Comparison of ENCODE assay signal across 9 mouse cellular contexts in the genomic region with DNA sequence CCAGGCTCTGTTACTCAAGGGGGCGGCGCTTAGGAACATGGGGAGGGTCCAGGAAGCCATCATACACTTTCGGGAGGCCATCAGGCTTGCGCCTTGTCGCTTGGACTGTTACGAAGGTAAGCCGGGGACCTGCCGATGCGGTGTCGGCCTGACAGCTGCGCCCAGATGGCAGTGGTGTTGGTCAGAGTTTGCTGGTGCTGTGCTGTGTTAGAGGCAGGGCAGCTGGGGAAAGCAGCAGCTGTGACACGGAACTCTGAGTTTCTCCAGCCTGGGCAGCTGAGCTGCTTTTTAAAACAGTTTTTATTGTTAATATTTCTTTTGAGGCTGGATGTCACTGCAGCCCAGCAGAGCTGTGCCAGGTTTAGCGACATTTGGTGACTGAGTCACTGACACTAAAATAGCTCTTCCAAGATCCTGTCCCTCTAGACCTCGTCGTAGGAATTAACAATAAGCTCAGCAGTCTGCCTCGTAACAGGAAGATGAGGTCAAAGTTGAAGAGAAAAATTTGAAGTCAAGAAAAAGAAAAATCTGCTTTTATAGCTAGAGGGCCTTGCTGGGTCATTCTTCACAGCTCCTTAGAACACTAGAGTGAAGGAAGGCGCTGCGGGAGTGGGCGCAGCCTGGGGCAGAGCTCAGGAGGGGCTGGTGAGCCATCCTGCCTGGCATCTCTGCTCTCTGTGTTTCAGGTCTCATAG. TPM values are rescaled to one million over a fixed set of nuclear protein-coding genes. Genes with fewer than 3 reads are reported as not detected.
DNase-seq lines count a peak whose midpoint lies in the region; ATAC-seq lines count a peak whose summit lies in the region.
"Had no signal": no experiment of that assay in that cellular context is flagged by ENCODE, and none has a peak within 500 bp of the region (broad histone marks: within the 10 kb centered on the region; RNA-seq: fewer than 3 reads in every experiment).

No protein-coding gene starts in this region.

- no peak overlapping the region for H3K9ac ChIP-seq in limb, embryonic 12.5 days (replicated peaks)
- H3K9ac ChIP-seq in heart, embryonic 12.5 days = no peak overlapping the region
- H3K9ac ChIP-seq in kidney, embryonic 15.5 days = no peak overlapping the region
- H3K9ac ChIP-seq: midbrain, embryonic 12.5 days had no signal

- H3K27ac ChIP-seq in limb, embryonic 12.5 days = no peak overlapping the region
- no peak overlapping the region for H3K27ac ChIP-seq in limb, embryonic 10.5 days
- H3K27ac ChIP-seq in heart, embryonic 12.5 days (ENCODE audit: poor library complexity, severe bottlenecking) = 0 out of 2 replicates have a peak overlapping the region, but pooled peaks have one; percentile 27
- peak overlapping the region; percentile 74 for H3K27ac ChIP-seq in kidney, embryonic 15.5 days
- no peak overlapping the region for H3K27ac ChIP-seq in hindbrain, embryonic 10.5 days
- H3K27ac ChIP-seq: midbrain, embryonic 12.5 days had no signal

- peak; percentile 37; the same call in 1 of the 2 replicates for ATAC-seq in limb, embryonic 12.5 days (ENCODE audit: insufficient number of reproducible peaks, insufficient read depth, low FRiP score, low TSS enrichment, low read depth)
- ATAC-seq in heart, embryonic 12.5 days (ENCODE audit: insufficient number of reproducible peaks, low FRiP score) = no peak
- 0 out of 2 replicates have a peak, but pooled peaks have one; percentile 46 for ATAC-seq in kidney, embryonic 15.5 days (replicated peaks; ENCODE audit: low FRiP score)
- ATAC-seq in monocyte, adult 5-6 weeks (replicated peaks; ENCODE audit: insufficient number of reproducible peaks, low FRiP score, low TSS enrichment, poor library complexity, severe bottlenecking) = no peak

- H3K4me1 ChIP-seq in limb, embryonic 12.5 days (replicated peaks) = no peaks in the 10 kb centered on the region
- no peaks in the 10 kb centered on the region for H3K4me1 ChIP-seq in limb, embryonic 10.5 days
- peaks cover 5% of the 10 kb centered on the region; the same call in 1 of the 2 replicates for H3K4me1 ChIP-seq in heart, embryonic 12.5 days (replicated peaks)
- H3K4me1 ChIP-seq in kidney, embryonic 15.5 days = peaks cover 7% of the 10 kb centered on the region; the same call in 1 of the 2 replicates
- H3K4me1 ChIP-seq in hindbrain, embryonic 10.5 days (replicated peaks) = no peaks in the 10 kb centered on the region
- H3K4me1 ChIP-seq: midbrain, embryonic 12.5 days had no signal

- H3K27me3 ChIP-seq in limb, embryonic 12.5 days = no peaks in the 10 kb centered on the region
- H3K27me3 ChIP-seq in limb, embryonic 10.5 days (ENCODE audit: low read depth, poor library complexity, severe bottlenecking) = no peaks in the 10 kb centered on the region
- H3K27me3 ChIP-seq in heart, embryonic 12.5 days (replicated peaks) = no peaks in the 10 kb centered on the region
- H3K27me3 ChIP-seq in kidney, embryonic 15.5 days = no peaks in the 10 kb centered on the region
- H3K27me3 ChIP-seq in hindbrain, embryonic 10.5 days (ENCODE audit: insufficient read depth, poor library complexity, severe bottlenecking) = no peaks in the 10 kb centered on the region
- H3K27me3 ChIP-seq: midbrain, embryonic 12.5 days had no signal

- peaks cover 100% of the 10 kb centered on the region for H3K36me3 ChIP-seq in limb, embryonic 12.5 days
- peaks cover 100% of the 10 kb centered on the region for H3K36me3 ChIP-seq in limb, embryonic 10.5 days
- peaks cover 99% of the 10 kb centered on the region for H3K36me3 ChIP-seq in heart, embryonic 12.5 days
- H3K36me3 ChIP-seq in kidney, embryonic 15.5 days = peaks cover 100% of the 10 kb centered on the region
- H3K36me3 ChIP-seq in hindbrain, embryonic 10.5 days = peaks cover 100% of the 10 kb centered on the region

- no peak for DNase-seq in limb, embryonic 10.5 days (ENCODE audit: low spot score)
- peak; percentile 35 to 77 for DNase-seq in lung, postnatal 4 days
- DNase-seq in hindbrain, embryonic 10.5 days (ENCODE audit: low spot score) = no peak
- DNase-seq in thymus, postnatal 14 days = no peak

- WGBS in limb, embryonic 12.5 days = 87% methylated on average over 19 of the region's 19 CpGs
- WGBS in limb, embryonic 10.5 days = 94% methylated on average over 19 of the region's 19 CpGs
- WGBS in heart, embryonic 12.5 days = 84% methylated on average over 19 of the region's 19 CpGs
- WGBS in kidney, embryonic 15.5 days = 72% methylated on average over 19 of the region's 19 CpGs
- WGBS in hindbrain, embryonic 10.5 days = 93% methylated on average over 19 of the region's 19 CpGs

- no peaks in the 10 kb centered on the region for H3K9me3 ChIP-seq in limb, embryonic 12.5 days
- H3K9me3 ChIP-seq in limb, embryonic 10.5 days (replicated peaks) = no peaks in the 10 kb centered on the region
- no peaks in the 10 kb centered on the region for H3K9me3 ChIP-seq in heart, embryonic 12.5 days (replicated peaks)
- H3K9me3 ChIP-seq in kidney, embryonic 15.5 days (replicated peaks) = no peaks in the 10 kb centered on the region
- H3K9me3 ChIP-seq in hindbrain, embryonic 10.5 days = no peaks in the 10 kb centered on the region
- H3K9me3 ChIP-seq: midbrain, embryonic 12.5 days had no signal

- no peak overlapping the region for H3K4me3 ChIP-seq in limb, embryonic 12.5 days (replicated peaks)
- H3K4me3 ChIP-seq in limb, embryonic 10.5 days = no peak overlapping the region
- no peak overlapping the region for H3K4me3 ChIP-seq in heart, embryonic 12.5 days
- H3K4me3 ChIP-seq in kidney, embryonic 15.5 days (replicated peaks) = no peak overlapping the region
- H3K4me3 ChIP-seq in hindbrain, embryonic 10.5 days = no peak overlapping the region
- H3K4me3 ChIP-seq: midbrain, embryonic 12.5 days had no signal

- no peak overlapping the region for H3K4me2 ChIP-seq in limb, embryonic 12.5 days
- no peak overlapping the region for H3K4me2 ChIP-seq in heart, embryonic 12.5 days
- H3K4me2 ChIP-seq in kidney, embryonic 15.5 days = no peak overlapping the region
- H3K4me2 ChIP-seq: midbrain, embryonic 12.5 days had no signal

RNA-seq across cellular contexts. Expression of a gene that starts 18.1 kb away (rescaled TPM):
- 57.9 and 59.3 TPM in 2 replicates for polyA plus RNA-seq in limb, embryonic 12.5 days (2016; fragmentation: Nextera tagmentation; extraction: Ambion mirVana)
- 60.4 and 66.8 TPM in 2 replicates for polyA plus RNA-seq in limb, embryonic 10.5 days (2016; fragmentation: Nextera tagmentation; extraction: Ambion mirVana)
- polyA plus RNA-seq in heart, embryonic 12.5 days (2016; fragmentation: Nextera tagmentation; extraction: Ambion mirVana) = 32.0 and 35.4 TPM in 2 replicates
- polyA plus RNA-seq in kidney, embryonic 15.5 days (2015; fragmentation: Nextera tagmentation; extraction: Ambion mirVana) = 44.4 and 46.9 TPM in 2 replicates
- total RNA-seq in monocyte, adult 5-6 weeks (2017) = 14.2 to 35.4 TPM (median 20.5 TPM) in 3 replicates
- polyA plus RNA-seq in hindbrain, embryonic 10.5 days (2016; fragmentation: Nextera tagmentation; extraction: Ambion mirVana) = 52.0 and 54.8 TPM in 2 replicates

RNA-seq across cellular contexts. Expression of a gene that starts 47.9 kb away (rescaled TPM):
- 83.3 and 89.3 TPM in 2 replicates for polyA plus RNA-seq in limb, embryonic 12.5 days (2016; fragmentation: Nextera tagmentation; extraction: Ambion mirVana)
- 80.5 and 86.6 TPM in 2 replicates for polyA plus RNA-seq in limb, embryonic 10.5 days (2016; fragmentation: Nextera tagmentation; extraction: Ambion mirVana)
- 105 and 109 TPM in 2 replicates for polyA plus RNA-seq in heart, embryonic 12.5 days (2016; fragmentation: Nextera tagmentation; extraction: Ambion mirVana)
- 131 and 169 TPM in 2 replicates for polyA plus RNA-seq in kidney, embryonic 15.5 days (2015; fragmentation: Nextera tagmentation; extraction: Ambion mirVana)
- total RNA-seq in monocyte, adult 5-6 weeks (2017) = 945 to 1,364 TPM (median 1,320 TPM) in 3 replicates
- polyA plus RNA-seq in hindbrain, embryonic 10.5 days (2016; fragmentation: Nextera tagmentation; extraction: Ambion mirVana) = 90.2 and 97.9 TPM in 2 replicates

Comparison
In these comparisons a context has a peak if more than half of its experiments do, and no peak if none do; other contexts are left out.
1. ATAC-seq: peak in limb, embryonic 12.5 days (single experiment) and kidney, embryonic 15.5 days (single experiment); none in heart, embryonic 12.5 days (single experiment) and monocyte, adult 5-6 weeks (single experiment).
2. H3K27ac ChIP-seq: peak in heart, embryonic 12.5 days (single experiment) and kidney, embryonic 15.5 days (single experiment); none in limb, embryonic 12.5 days (single experiment), limb, embryonic 10.5 days (single experiment) and hindbrain, embryonic 10.5 days (single experiment).
3. DNase-seq: peak in lung, postnatal 4 days (2 of 2); none in limb, embryonic 10.5 days (single experiment), hindbrain, embryonic 10.5 days (single experiment) and thymus, postnatal 14 days (single experiment).